Mouse (Mus musculus) layer of hippocampus, postnatal 10 days (tissue): ENCODE results near the gene Hbb-bs. TPM values are rescaled to one million over a fixed set of nuclear protein-coding genes. Genes with fewer than 3 reads are reported as not detected.
"Not testable (repeated sequence)": the region's sequence is repeated elsewhere in the genome, so short reads cannot be mapped to it uniquely, and the experiment has no call there.

Source experiments
- DNase-seq, 2 experiments: peaks; one replicate each; pipeline ENCODE4 v3.0.0; 2021; ENCODE audit warnings: low spot score in 2 of 2
- long read RNA-seq: library from polyadenylated mRNA; stranded (forward); transcript quantifications from one replicate; pipeline ENCODE4 v2.0.0, GENCODE M21; 2023
- total RNA-seq, 2 experiments: library from RNA; stranded (reverse); gene quantifications; 2 replicates each; pipeline ENCODE4 v1.2.3; 2021

The Hbb-bs gene
- total RNA-seq: 100 to 1,000 TPM; 744 to 802 TPM
- long read RNA-seq, transcript Hbb-bs-201 (3 exons, 628 nt): major isoform, 316 of 321 reads
- long read RNA-seq, partial matches to known transcripts: 2 of 321 reads
- long read RNA-seq, other reads (novel, unspliced or antisense): 1 of 321 reads

DNA sequence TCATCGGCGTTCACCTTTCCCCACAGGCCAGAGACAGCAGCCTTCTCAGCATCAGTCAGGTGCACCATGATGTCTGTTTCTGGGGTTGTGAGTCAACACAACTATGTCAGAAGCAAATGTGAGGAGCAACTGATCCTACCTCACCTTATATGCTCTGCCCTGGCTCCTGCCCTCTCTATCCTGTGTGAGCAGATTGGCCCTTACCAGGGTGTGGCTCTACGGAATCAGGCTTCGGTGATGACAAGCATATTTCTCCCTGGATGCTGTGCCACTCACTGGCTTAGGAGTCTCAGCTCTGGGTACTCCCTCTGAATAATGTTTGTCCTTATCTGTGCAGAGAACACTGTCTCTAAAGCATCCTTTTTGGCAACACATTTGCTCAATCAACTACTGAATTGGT, at the start of gene Hbb-bs:
Gene Hbb-bs, minus strand, starts transcription at position 289 of the 400 bp plus-strand sequence.
- DNase-seq: no peak

- no peak for DNase-seq
Measured at GRCm38 (mm10) chr7:103877093-103877492, 49.2 kb upstream of the Hbb-bs start.

- DNase-seq: no peak
Measured at GRCm38 (mm10) chr7:103874451-103874850, 46.6 kb upstream of the Hbb-bs start.

DNA sequence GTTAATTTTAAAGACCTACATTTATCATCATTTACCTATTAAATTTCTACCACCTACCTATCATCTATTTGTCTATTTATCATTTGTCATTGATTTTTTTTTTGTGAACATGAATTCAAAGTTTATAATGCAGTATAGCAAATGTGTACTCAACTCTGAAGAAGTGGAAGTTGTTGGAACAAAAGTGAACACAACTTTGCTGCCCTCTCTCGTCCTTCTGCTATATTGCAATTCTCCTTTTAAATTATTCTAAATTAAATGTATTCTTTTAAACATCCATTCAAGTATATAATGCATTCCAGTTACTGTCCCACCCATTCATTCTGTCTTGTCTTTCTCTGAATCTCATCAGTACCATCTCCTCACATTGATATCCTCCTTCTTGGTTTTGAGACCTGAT, 45.2 kb upstream of the Hbb-bs start:
- DNase-seq: no peak

GRCm38 (mm10) chr7:103870667-103871066, 42.8 kb upstream of the Hbb-bs start:
- DNase-seq: no peak

DNA sequence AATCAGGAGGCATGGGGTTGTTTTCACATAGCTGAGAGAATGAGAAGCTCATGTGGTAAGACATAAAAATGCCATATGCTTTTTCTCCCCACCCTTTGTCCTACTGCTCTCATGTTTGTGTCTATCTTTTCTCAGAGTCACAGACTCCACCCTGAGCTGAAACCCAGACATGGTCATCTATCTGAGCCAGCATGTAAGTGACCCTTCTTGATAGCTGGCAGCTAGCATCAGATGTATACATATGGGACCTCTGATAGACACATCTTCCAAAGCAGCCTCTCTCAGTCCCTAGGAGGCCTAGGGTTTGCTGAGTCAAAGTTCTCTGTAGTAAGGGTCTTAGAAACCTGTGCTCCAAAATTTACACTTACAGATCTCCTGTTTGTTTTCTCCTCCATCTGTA, 37.8 kb upstream of the Hbb-bs start:
- DNase-seq: no peak

DNA sequence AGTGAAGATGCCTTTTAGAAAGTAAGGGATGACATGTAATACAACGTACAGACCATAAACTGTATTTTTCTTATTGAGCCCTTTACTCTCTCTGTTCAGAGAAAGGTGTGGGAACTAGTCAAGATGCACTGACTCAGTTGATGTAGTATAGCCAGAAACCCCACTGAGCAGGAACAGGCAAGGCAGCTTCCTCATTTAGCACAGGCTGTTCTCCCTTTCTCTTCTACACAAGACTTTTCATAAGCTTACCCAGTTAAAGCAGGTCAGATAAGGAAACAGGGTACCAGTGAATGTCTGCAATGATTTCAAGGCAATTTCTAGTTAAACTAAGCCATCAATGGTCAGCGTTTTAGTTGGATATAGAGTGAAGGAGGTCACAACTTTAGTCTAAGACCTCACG, 33.6 kb upstream of the Hbb-bs start:
- no peak for DNase-seq

DNA sequence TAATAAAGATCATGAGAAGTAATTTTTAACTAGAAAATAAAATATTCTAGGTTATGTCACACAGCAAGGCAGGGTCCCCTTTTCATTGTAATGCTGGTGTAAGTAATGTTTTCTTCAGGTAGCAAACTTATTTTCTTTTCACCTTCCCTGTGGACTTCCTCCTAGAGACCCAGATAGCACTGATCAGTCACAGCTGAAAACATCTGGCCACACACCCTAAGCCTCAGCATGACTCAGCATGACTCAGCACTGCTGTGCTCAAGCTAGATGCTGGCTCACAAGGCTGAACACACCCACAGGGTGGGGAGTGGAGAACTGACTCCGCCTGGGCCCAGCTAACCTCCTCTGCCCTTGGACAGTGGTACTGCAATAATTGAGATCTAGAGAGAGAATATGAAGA, 33.0 kb upstream of the Hbb-bs start:
- no peak for DNase-seq

DNA sequence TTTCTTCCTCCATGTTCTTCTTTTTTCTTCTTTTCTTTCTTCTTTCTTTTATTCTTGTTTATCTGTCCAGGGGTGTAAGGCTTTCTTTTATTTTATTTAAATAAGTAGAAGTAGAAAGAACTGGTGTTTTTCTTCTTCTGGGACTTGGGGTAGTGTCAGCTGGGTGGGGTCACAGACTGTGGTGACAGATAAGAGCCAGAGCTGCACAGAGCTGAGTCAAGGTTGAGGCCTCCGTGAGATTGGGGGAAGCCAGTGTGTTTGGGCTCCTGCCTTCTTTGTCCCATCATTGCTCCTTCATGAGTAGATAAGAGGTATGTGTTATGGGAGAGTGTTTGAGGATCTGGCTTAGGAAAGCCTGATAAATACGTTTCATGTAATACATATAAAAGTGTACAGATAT, 31.2 kb upstream of the Hbb-bs start:
- DNase-seq: no peak

- no peak for DNase-seq
Measured at GRCm38 (mm10) chr7:103854669-103855068, 26.8 kb upstream of the Hbb-bs start.

GRCm38 (mm10) chr7:103853090-103853489, 25.2 kb upstream of the Hbb-bs start, which contains the start of gene Hbb-y:
TSS of gene Hbb-y (minus strand) at chr7:103853216.
- DNase-seq: no peak

- DNase-seq: no peak
Measured at GRCm38 (mm10) chr7:103844525-103845325, 16.8 kb upstream of the Hbb-bs start.

GRCm38 (mm10) chr7:103843034-103843433, 15.1 kb upstream of the Hbb-bs start, which contains the start of gene Hbb-bh1:
TSS of gene Hbb-bh1 (minus strand) at chr7:103843164.
- no peak for DNase-seq

GRCm38 (mm10) chr7:103840268-103840667, 12.4 kb upstream of the Hbb-bs start, which contains the start of gene Hbb-bh2:
TSS of gene Hbb-bh2 (minus strand) at chr7:103840520.
- DNase-seq: no peak

- DNase-seq: not testable (repeated sequence)
Measured at GRCm38 (mm10) chr7:103827139-103827538, 757 bp downstream of the Hbb-bs start.

GRCm38 (mm10) chr7:103826255-103826887, 1.5 kb downstream of the Hbb-bs start:
- DNase-seq: no peak

GRCm38 (mm10) chr7:103825536-103826254, 2.2 kb downstream of the Hbb-bs start:
- no peak for DNase-seq

- DNase-seq: no peak
Measured at GRCm38 (mm10) chr7:103824597-103824996, 3.3 kb downstream of the Hbb-bs start.

- DNase-seq: not testable (repeated sequence)
Measured at GRCm38 (mm10) chr7:103815085-103815484, 12.8 kb downstream of the Hbb-bs start.

DNA sequence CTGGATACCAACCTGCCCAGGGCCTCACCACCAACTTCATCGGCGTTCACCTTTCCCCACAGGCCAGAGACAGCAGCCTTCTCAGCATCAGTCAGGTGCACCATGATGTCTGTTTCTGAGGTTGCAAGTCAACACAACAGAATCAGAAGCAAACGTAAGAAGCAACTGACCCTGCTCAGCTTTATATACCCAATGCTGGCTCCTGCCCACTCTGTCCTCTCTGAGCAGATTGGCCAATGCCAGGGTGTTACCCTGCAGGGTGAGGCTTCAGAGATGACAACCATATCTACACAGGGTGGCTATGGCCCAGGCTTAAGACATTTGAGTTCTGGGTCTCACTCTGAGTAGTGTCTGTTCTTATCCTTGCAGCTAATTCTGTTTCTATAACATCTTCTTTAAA, 14.1 kb downstream of the Hbb-bs start, which contains the start of gene Hbb-bt:
Gene Hbb-bt, minus strand, starts transcription at position 231 of the 400 bp plus-strand sequence.
- DNase-seq: no peak

GRCm38 (mm10) chr7:103813152-103813551, 14.7 kb downstream of the Hbb-bs start:
- not testable (repeated sequence) for DNase-seq
